Mouse (Mus musculus): ENCODE measurements around the gene Pga5.

DNA sequence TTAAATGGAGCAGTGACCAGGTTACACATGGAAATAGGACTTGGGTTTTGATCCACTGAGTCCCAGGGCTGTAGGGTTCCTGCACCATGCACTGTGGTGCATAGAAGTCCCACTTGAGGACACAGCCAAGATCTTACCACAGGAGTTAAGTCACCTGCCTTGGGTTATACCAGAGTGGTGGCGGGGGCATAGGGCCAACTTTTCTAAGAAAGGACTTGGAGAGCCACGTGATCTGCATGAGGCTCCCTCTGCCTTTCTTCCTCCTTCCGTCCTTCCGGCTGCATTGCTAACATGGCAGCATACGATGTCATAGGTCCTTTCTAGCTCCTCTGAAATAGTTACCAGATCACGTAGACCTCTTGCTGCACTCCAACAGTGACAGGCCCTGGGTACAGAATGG, 37.6 kb upstream of the Pga5 start:
- TF ChIP-seq POLR2A (IDR thresholded peaks at IDR 0.05; ENCODE audit: low read depth, low read length): no peak
- TF ChIP-seq CTCF (IDR thresholded peaks at IDR 0.05; ENCODE audit: extremely low read depth, insufficient read depth, insufficient read length, insufficient replicate concordance): no peak

Measured in spleen, adult 2 months (tissue).